Mouse (Mus musculus) myocyte (in vitro differentiated cells): ENCODE measurements around the gene Cpvl.

Experiments used
- CEBPB ChIP-seq: IDR thresholded peaks from 2 replicates; pipeline ENCODE4 v1.6.1; 2011; ENCODE audit warnings: mild to moderate bottlenecking, moderate library complexity; ENCODE audit not compliant: poor library complexity, insufficient read depth, severe bottlenecking
- E2F4 ChIP-seq: IDR thresholded peaks from one replicate; pipeline ENCODE4 v1.6.1; 2011; ENCODE audit warnings: mild to moderate bottlenecking, control low read depth, moderate library complexity; ENCODE audit not compliant: insufficient read depth
- MAX ChIP-seq: IDR thresholded peaks from one replicate; pipeline ENCODE4 v1.6.1; 2011; ENCODE audit warnings: low read depth, mild to moderate bottlenecking, control low read depth
- MYOD1 ChIP-seq, 3 experiments: IDR thresholded peaks; one replicate each; pipeline ENCODE4 v1.6.1; 2011; ENCODE audit warnings: control low read depth in 2 of 3, low read depth in 2 of 3, mild to moderate bottlenecking in 2 of 3, moderate library complexity in 1 of 3; ENCODE audit not compliant: insufficient read length in 2 of 3, control insufficient read depth in 1 of 3
- MYOG ChIP-seq, 3 experiments: IDR thresholded peaks; one replicate each; pipeline ENCODE4 v1.6.1; 2011; ENCODE audit warnings: control low read depth in 2 of 3, low read depth in 2 of 3, mild to moderate bottlenecking in 2 of 3; ENCODE audit not compliant: insufficient read length in 2 of 3, control insufficient read depth in 1 of 3, insufficient read depth in 1 of 3
- POLR2A ChIP-seq: IDR thresholded peaks from one replicate; pipeline ENCODE4 v1.6.1; 2011; ENCODE audit warnings: low read depth, mild to moderate bottlenecking, control low read depth, moderate library complexity; ENCODE audit not compliant: insufficient read length
- POLR2AphosphoS2 ChIP-seq: IDR thresholded peaks from one replicate; pipeline ENCODE4 v1.6.1; 2011; ENCODE audit warnings: low read depth, control low read depth; ENCODE audit not compliant: insufficient read length
- TCF12 ChIP-seq: IDR thresholded peaks from one replicate; pipeline ENCODE4 v1.6.1; 2011; ENCODE audit warnings: mild to moderate bottlenecking, control low read depth; ENCODE audit not compliant: poor library complexity, insufficient read depth, severe bottlenecking
- TCF3 ChIP-seq: IDR thresholded peaks from one replicate; pipeline ENCODE4 v1.6.1; 2011; ENCODE audit warnings: low read depth, control low read depth; ENCODE audit not compliant: insufficient read length
- USF1 ChIP-seq: IDR thresholded peaks from one replicate; pipeline ENCODE4 v1.6.1; 2011; ENCODE audit warnings: low read depth, mild to moderate bottlenecking, control low read depth, moderate library complexity

GRCm38 (mm10) chr6:54021123-54021789 lies 42.8 kb upstream of the Cpvl start:
- TF ChIP-seq POLR2A: no peak
- no peak for TF ChIP-seq MYOD1 (IDR thresholded peaks at IDR 0.05; ENCODE audit: control insufficient read depth in 1 of 3, insufficient read length in 2 of 3, low read depth in 2 of 3)
- no peak for TF ChIP-seq MAX
- no peak for TF ChIP-seq E2F4
- TF ChIP-seq POLR2AphosphoS2: no peak
- TF ChIP-seq TCF12: no peak
- no peak for TF ChIP-seq USF1
- no peak for TF ChIP-seq MYOG (IDR thresholded peaks at IDR 0.05; ENCODE audit: control insufficient read depth in 1 of 3, insufficient read depth in 1 of 3, insufficient read length in 2 of 3, low read depth in 2 of 3)
- TF ChIP-seq CEBPB: no peak
- TF ChIP-seq TCF3: no peak
